Mouse (Mus musculus): ENCODE results near the gene Mfsd12. TPM values are rescaled to one million over a fixed set of nuclear protein-coding genes. Genes with fewer than 3 reads are reported as not detected.

The Mfsd12 gene
- polyA plus RNA-seq, 1 experiment, result 44.1 TPM

- H3K9me3 ChIP-seq, result no peaks in the 10 kb centered on the region
- TF ChIP-seq GATA1 (IDR thresholded peaks at IDR 0.05; ENCODE audit: borderline replicate concordance, low read length), result no peak
- no peak for TF ChIP-seq FLI1 (IDR thresholded peaks at IDR 0.05; ENCODE audit: low read length)
- H3K27me3 ChIP-seq (replicated peaks), result no peaks in the 10 kb centered on the region
- peaks cover 77% of the 10 kb centered on the region for H3K4me1 ChIP-seq
- H3K4me3 ChIP-seq (replicated peaks), result no peak overlapping the region
- H3K36me3 ChIP-seq (replicated peaks; ENCODE audit: low read length), result peaks cover 56% of the 10 kb centered on the region
These were observed 32.1 kb downstream of the Mfsd12 start for GRCm38 (mm10) chr10:81389373-81389772.

- Histone ChIP-seq H3K4me3 (replicated peaks) (no peak overlapping the region), H3K4me1 (peaks cover 79% of the 10 kb centered on the region), H3K36me3 (replicated peaks; ENCODE audit: low read length) (peaks cover 56% of the 10 kb centered on the region), H3K9me3 (no peaks in the 10 kb centered on the region), H3K27me3 (replicated peaks) (peaks cover 4% of the 10 kb centered on the region)
- TF ChIP-seq FLI1 (IDR thresholded peaks at IDR 0.05; ENCODE audit: low read length), result no peak
- TF ChIP-seq GATA1 (IDR thresholded peaks at IDR 0.05; ENCODE audit: borderline replicate concordance, low read length), result no peak
These were observed 32.7 kb downstream of the Mfsd12 start for GRCm38 (mm10) chr10:81389801-81390677.

GRCm38 (mm10) chr10:81390678-81390965, 33.3 kb downstream of the Mfsd12 start:
- peaks cover 4% of the 10 kb centered on the region for H3K27me3 ChIP-seq (replicated peaks)
- peaks cover 55% of the 10 kb centered on the region for H3K36me3 ChIP-seq (replicated peaks; ENCODE audit: low read length)
- TF ChIP-seq FLI1 (IDR thresholded peaks at IDR 0.05; ENCODE audit: low read length), result no peak
- TF ChIP-seq GATA1 (IDR thresholded peaks at IDR 0.05; ENCODE audit: borderline replicate concordance, low read length), result no peak
- peaks cover 76% of the 10 kb centered on the region for H3K4me1 ChIP-seq
- no peak overlapping the region for H3K4me3 ChIP-seq (replicated peaks)
- H3K9me3 ChIP-seq, result no peaks in the 10 kb centered on the region

DNA sequence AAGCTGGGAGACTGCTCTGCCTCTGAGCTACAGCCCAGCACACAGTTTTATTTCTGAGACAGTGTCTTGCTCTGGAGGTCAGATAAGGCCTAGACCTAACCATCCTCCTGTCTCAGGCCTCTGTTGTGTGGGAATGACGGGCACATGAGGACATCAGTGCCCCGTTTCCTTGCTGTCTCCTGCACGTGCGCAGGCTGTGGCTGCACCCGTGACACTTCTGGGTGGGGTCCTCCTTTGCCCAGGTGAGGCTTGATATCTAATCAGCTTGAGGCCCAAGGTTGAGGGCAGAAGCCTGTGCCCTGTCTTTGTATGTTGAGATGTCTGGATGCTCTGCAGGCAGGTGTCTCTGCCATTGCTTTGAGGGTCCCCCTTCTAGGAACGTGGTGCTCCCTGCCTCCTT, 35.0 kb downstream of the Mfsd12 start:
- H3K27me3 ChIP-seq (replicated peaks), result peaks cover 5% of the 10 kb centered on the region
- TF ChIP-seq GATA1 (IDR thresholded peaks at IDR 0.05; ENCODE audit: borderline replicate concordance, low read length), result no peak
- no peak for TF ChIP-seq FLI1 (IDR thresholded peaks at IDR 0.05; ENCODE audit: low read length)
- peaks cover 52% of the 10 kb centered on the region for H3K36me3 ChIP-seq (replicated peaks; ENCODE audit: low read length)
- H3K9me3 ChIP-seq, result no peaks in the 10 kb centered on the region
- peaks cover 65% of the 10 kb centered on the region for H3K4me1 ChIP-seq
- peak overlapping the region; percentile 14 for H3K4me3 ChIP-seq (replicated peaks)

DNA sequence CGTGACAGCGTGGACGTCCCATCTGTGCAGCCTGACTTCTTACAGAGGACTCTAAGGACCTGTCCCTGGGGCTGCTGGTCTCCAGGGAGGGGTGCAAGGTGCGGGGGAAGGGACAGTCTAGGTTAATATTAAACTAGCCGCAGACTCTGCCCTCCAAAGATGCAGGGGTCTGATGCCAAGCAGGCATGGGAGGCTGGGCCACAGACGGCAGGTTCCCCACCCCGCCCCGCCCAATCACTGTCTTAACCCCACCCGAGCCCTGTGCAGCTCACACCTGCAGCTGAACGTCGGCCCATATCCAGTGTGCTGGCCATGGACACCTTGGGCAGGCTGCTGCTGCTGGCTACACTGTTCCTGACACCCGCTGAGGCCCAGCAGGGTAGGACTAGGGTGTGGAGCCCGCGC, 35.5 kb downstream of the Mfsd12 start, which contains the start of gene Smim24:
Gene Smim24 (plus strand): TSS at position 271 of the 405 bp plus-strand sequence.
- TF ChIP-seq FLI1 (IDR thresholded peaks at IDR 0.05; ENCODE audit: low read length) (no peak), GATA1 (IDR thresholded peaks at IDR 0.05; ENCODE audit: borderline replicate concordance, low read length) (no peak)
- Histone ChIP-seq H3K9me3 (no peaks in the 10 kb centered on the region), H3K27me3 (replicated peaks) (peaks cover 5% of the 10 kb centered on the region), H3K4me1 (peaks cover 60% of the 10 kb centered on the region), H3K36me3 (replicated peaks; ENCODE audit: low read length) (peaks cover 52% of the 10 kb centered on the region), H3K4me3 (replicated peaks) (peak within 1 kb of the TSS; percentile 87)

GRCm38 (mm10) chr10:81393456-81394063, 36.3 kb downstream of the Mfsd12 start:
- H3K36me3 ChIP-seq (replicated peaks; ENCODE audit: low read length), result peaks cover 51% of the 10 kb centered on the region
- peak overlapping the region; percentile 87 for H3K4me3 ChIP-seq (replicated peaks)

GRCm38 (mm10) chr10:81395127-81395526, 37.8 kb downstream of the Mfsd12 start:
- no peak overlapping the region for H3K4me3 ChIP-seq (replicated peaks)
- no peaks in the 10 kb centered on the region for H3K9me3 ChIP-seq
- H3K36me3 ChIP-seq (replicated peaks; ENCODE audit: low read length), result peaks cover 53% of the 10 kb centered on the region
- peaks cover 47% of the 10 kb centered on the region for H3K4me1 ChIP-seq
- peaks cover 5% of the 10 kb centered on the region for H3K27me3 ChIP-seq (replicated peaks)
- TF ChIP-seq GATA1 (IDR thresholded peaks at IDR 0.05; ENCODE audit: borderline replicate concordance, low read length), result no peak
- no peak for TF ChIP-seq FLI1 (IDR thresholded peaks at IDR 0.05; ENCODE audit: low read length)

More at GRCm38 (mm10) chr10:81393456-81394063, 36.3 kb downstream of the Mfsd12 start:
- no peaks in the 10 kb centered on the region for H3K9me3 ChIP-seq
- peaks cover 5% of the 10 kb centered on the region for H3K27me3 ChIP-seq (replicated peaks)
- no peak for TF ChIP-seq GATA1 (IDR thresholded peaks at IDR 0.05; ENCODE audit: borderline replicate concordance, low read length)
- TF ChIP-seq FLI1 (IDR thresholded peaks at IDR 0.05; ENCODE audit: low read length), result no peak
- H3K4me1 ChIP-seq, result peaks cover 56% of the 10 kb centered on the region

DNA sequence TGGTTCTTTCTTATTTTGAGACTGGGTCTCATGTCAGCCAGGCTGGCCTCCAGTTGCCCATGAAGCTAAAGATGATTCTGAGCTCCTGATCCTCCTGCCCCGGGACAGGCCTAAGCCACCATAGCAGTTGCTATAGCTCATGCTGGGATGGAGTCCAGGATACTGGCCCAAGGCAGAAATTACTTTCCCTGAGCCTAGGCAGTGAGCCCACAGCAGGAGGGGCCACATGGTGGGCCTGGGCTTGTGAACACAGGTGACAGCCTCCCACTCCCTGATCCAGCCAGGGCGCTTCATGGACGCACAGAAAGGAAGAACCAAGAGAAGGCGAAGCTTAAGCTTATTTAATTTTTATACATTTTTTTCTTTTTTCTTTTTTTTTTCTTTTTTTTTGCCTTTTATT, 38.6 kb downstream of the Mfsd12 start:
- Histone ChIP-seq H3K9me3 (no peaks in the 10 kb centered on the region), H3K4me3 (replicated peaks) (no peak overlapping the region), H3K36me3 (replicated peaks; ENCODE audit: low read length) (peaks cover 53% of the 10 kb centered on the region), H3K27me3 (replicated peaks) (peaks cover 5% of the 10 kb centered on the region), H3K4me1 (peaks cover 45% of the 10 kb centered on the region)
- TF ChIP-seq GATA1 (IDR thresholded peaks at IDR 0.05; ENCODE audit: borderline replicate concordance, low read length) (no peak), FLI1 (IDR thresholded peaks at IDR 0.05; ENCODE audit: low read length) (no peak)

GRCm38 (mm10) chr10:81396749-81397148, 39.5 kb downstream of the Mfsd12 start:
- H3K27me3 ChIP-seq (replicated peaks), result peaks cover 5% of the 10 kb centered on the region
- H3K4me3 ChIP-seq (replicated peaks), result no peak overlapping the region
- peaks cover 57% of the 10 kb centered on the region for H3K36me3 ChIP-seq (replicated peaks; ENCODE audit: low read length)
- no peak for TF ChIP-seq GATA1 (IDR thresholded peaks at IDR 0.05; ENCODE audit: borderline replicate concordance, low read length)
- no peak for TF ChIP-seq FLI1 (IDR thresholded peaks at IDR 0.05; ENCODE audit: low read length)
- no peaks in the 10 kb centered on the region for H3K9me3 ChIP-seq
- peaks cover 53% of the 10 kb centered on the region for H3K4me1 ChIP-seq

- Histone ChIP-seq H3K9me3 (no peaks in the 10 kb centered on the region), H3K4me1 (peaks cover 55% of the 10 kb centered on the region), H3K27me3 (replicated peaks) (peaks cover 5% of the 10 kb centered on the region), H3K4me3 (replicated peaks) (no peak overlapping the region), H3K36me3 (replicated peaks; ENCODE audit: low read length) (peaks cover 76% of the 10 kb centered on the region)
- TF ChIP-seq GATA1 (IDR thresholded peaks at IDR 0.05; ENCODE audit: borderline replicate concordance, low read length) (no peak), FLI1 (IDR thresholded peaks at IDR 0.05; ENCODE audit: low read length) (no peak)
These were observed 42.0 kb downstream of the Mfsd12 start for GRCm38 (mm10) chr10:81399296-81399695.
